Mouse (Mus musculus) stomach, postnatal 0 days (tissue): ENCODE measurements at regions not wholly inside any gene's neighbourhood (a gene's known extent, or its start where the extent isn't known, plus 50 kb on each side); places are given as distances from the start of the nearest gene placed in this dataset.

ENCODE experiments used
- CTCF ChIP-seq: IDR thresholded peaks from 2 replicates; pipeline ENCODE4 v1.5.1; 2016; ENCODE audit warnings: antibody characterized with exemption, low read depth, mild to moderate bottlenecking, moderate library complexity
- EP300 ChIP-seq: optimal IDR thresholded peaks from 2 replicates; pipeline ENCODE3; 2016; ENCODE audit warnings: antibody characterized with exemption

DNA sequence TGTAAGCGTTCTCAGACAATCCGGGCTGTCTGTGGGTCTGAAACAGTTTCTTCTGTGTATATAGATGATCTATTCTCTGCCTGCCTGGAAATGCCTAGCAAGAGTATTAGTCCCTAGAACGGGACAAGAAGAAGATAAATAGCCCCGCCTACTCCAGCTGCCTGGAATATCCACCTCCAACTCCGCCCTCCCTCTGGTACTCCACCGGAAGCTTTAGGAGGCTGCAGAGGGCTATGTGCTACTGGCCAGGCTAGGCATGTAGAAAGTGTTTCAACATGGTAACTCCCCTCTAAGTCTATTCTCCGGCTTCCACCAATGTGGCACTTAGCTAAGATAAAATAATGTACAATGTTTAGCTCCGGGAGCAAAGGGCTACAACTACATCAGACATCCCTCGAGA is 114.3 kb downstream of the Mycn start:
- TF ChIP-seq EP300 (no peak), CTCF (no peak)
